Mouse (Mus musculus) R1 (cell line): ENCODE measurements around the gene Sec22c.

Experiments used
- DNase-seq: peaks from one replicate; pipeline ENCODE4 v3.0.0-alpha.2; 2018; ENCODE audit warnings: low read depth, low spot score

Gene Sec22c

GRCm38 (mm10) chr9:121647026-121647425 lies 58.3 kb downstream of the Sec22c start:
- DNase-seq: no peak

GRCm38 (mm10) chr9:121644855-121645254 lies 60.4 kb downstream of the Sec22c start:
- DNase-seq: no peak

DNA sequence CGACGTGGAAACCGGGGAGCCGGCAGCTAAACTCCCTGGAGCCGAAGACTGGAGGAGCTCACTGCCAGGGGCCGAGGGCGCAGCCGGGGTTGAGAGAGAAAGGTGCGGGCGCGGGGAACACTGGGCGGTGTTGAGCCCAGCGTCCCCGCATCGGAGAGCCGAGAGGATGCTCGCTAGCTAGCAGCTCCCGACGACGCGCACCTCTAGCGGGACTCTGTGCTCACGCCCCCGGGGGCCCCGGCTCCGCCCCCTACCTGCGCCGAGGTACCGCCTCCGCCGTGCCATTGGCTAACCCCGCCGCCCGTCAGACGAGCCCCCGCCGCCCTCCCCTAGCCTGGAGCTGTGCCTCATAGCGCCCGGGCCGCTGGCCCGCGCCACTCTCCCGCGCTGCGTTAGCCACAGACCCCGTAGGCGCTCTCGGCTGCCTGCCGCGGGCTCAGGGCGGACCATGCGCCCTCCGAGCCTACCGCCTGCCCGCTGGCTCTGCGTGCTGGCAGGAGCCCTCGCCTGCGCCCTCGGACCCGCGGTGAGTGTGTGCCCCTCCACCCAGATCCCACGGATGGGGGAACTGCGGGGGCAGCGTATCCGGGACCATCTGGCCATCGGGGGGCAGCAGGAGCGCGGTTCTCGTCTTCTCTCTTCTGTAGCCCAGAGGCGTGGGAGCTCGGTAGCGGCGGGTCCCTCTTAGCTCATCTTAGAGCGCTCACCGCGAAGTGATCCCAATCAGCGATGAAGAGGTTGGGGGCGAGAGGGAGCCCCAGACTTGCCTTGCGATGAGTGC lies 62.7 kb downstream of the Sec22c start, which contains the start of gene Vipr1:
Gene Vipr1 (plus strand): TSS at position 316 of the 781 bp plus-strand sequence.
- peak; percentile 86 for DNase-seq

DNA sequence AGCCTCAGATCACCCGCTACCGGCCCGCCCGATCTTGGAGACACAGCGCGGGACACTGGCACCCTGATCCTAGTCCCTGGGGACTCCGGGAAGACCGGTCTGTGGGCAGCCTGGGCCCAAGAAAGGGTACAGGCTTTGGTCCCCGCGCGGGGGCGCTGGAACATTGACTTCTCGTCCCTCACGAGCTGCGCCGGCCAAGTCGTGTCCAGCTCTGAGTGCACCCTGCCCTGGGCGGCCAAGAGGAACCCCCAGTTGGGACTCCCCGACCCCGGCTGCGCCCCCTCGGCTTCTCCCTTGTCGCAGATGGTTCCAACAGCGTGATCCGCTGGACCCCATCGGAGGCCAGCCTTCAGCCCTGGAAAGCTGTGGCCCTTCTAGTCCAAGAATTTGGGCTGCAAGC lies 63.3 kb downstream of the Sec22c start, which contains the start of gene Lyzl4:
Gene Lyzl4 (minus strand): TSS at position 96 of the 400 bp plus-strand sequence.
- DNase-seq: peak; percentile 56

GRCm38 (mm10) chr9:121641235-121641915 lies 63.9 kb downstream of the Sec22c start:
- peak; percentile 71 for DNase-seq

- peak; percentile 4 for DNase-seq
Measured at GRCm38 (mm10) chr9:121639790-121640189, 65.5 kb downstream of the Sec22c start.

DNA sequence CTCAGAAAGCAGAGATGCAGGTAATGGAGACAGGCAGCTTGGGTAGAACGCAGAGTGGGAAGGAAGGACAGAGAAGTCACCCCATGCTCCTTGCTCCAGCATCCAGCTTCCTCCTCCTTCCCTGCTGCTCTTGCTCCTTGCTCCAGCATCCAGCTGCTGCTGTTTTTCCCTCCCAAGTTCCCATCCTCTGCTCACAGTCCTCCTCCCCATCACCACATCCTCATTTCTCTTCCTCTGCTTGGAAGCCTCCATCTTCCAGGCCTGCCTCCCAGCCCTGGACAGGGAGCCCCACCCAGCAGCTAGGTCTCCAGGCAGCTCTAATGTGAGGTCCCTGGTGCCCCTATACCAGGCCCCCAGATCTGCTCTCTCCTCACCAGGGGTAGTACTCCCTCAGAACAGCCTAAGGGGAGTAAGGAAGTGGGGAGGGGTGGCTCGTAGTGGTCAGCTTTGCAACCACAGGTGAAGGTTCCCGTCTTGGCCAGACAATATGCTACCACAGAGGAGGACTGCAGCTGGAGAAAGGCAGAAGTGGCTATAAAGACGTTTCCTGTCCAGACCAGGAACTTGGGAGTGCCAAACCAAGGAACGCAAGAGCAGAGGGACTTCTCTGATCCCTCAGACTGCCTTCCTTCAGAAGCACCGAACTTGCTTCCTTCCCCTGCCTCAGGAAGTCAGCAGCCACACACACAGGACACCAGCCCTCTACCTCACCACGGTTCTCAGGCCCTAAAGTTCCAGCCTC lies 69.3 kb downstream of the Sec22c start:
- DNase-seq: no peak

- DNase-seq: no peak
Measured at GRCm38 (mm10) chr9:121633306-121633705, 72.0 kb downstream of the Sec22c start.

DNA sequence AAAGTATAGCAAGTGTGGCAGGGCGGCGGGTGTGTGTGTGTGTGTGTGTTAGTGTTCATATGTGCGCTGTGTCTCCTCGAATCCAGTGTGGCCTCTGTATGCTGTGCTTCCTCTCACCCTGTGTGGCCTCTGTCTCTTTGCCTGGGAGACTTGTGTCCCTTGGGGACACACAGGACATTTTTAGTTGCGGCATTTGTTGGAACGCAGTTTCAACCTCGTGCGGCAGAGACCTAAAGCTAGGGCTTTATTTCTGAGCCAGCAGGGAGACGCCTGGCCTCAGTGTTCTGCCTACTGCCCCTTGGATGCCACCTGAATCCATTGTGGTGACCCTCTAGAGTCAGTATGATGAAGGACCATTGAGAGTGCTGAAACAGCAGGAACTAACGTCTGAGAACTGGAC lies 72.4 kb downstream of the Sec22c start:
- DNase-seq: no peak

- no peak for DNase-seq
Measured at GRCm38 (mm10) chr9:121631946-121632345, 73.3 kb downstream of the Sec22c start.

GRCm38 (mm10) chr9:121630627-121631026 lies 74.7 kb downstream of the Sec22c start:
- no peak for DNase-seq
